Mouse (Mus musculus): Measurements from ENCODE around the gene Adam26a.
"Not testable (repeated sequence)": the region's sequence is repeated elsewhere in the genome, so short reads cannot be mapped to it uniquely, and the experiment has no call there.

Adam26a gene

DNA sequence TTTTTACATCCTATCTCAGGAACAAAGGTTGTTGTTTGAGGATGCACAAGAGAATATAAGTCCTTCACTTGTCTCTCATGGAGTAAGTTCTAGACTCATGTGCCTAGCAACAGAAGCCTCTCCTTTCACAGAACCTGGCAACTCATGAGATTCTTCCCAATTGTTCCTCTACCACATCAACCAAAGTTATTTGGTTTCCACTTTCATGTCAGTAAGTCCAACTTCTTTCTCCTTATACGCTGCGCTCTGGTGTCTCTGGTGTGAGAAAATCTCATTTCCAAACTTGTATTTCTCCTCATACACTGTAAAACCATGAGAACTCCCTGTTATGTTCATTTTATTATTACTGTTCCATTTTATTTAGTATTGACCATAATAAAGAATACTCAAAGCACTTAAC is at the start of gene Adam26a:
TSS of gene Adam26a (minus strand) at position 101 of the 400 bp plus-strand sequence.
- not testable (repeated sequence) for DNase-seq (ENCODE audit: low read depth)

- no peak for DNase-seq (ENCODE audit: low read depth)
These were observed 39.5 kb upstream of the Adam26a start for GRCm38 (mm10) chr8:43616046-43616445.

DNA sequence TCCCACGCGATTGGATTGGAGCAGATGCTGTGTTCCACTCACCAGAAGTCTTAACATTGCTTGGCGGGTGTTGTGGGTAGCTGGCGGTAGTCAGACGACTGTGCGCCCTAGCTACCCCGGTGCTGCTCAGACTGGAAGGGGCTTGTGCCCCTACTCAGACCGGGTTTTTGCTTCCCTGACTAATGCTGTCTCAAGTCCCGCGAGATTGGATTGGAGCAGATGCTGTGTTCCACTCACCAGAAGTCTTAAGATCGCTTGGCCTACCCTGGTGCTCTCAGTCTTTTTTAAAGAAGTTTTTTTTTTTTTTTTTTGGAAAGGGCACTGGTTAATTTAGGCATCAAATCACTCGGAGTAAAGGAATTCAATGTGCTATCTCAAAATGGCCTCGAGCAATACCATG is 27.1 kb upstream of the Adam26a start:
- DNase-seq (ENCODE audit: low read depth): not testable (repeated sequence)

GRCm38 (mm10) chr8:43603166-43603565 is 26.7 kb upstream of the Adam26a start:
- DNase-seq (ENCODE audit: low read depth): not testable (repeated sequence)

GRCm38 (mm10) chr8:43528006-43528405 is 48.5 kb downstream of the Adam26a start, which contains the start of gene Adam26b:
TSS of gene Adam26b (minus strand) at chr8:43528106.
- DNase-seq (ENCODE audit: low read depth): not testable (repeated sequence)
